Mouse (Mus musculus) left cerebral cortex, adult 6 months (tissue): ENCODE measurements around the gene Snrnp35. TPM values are rescaled to one million over a fixed set of nuclear protein-coding genes. Genes with fewer than 3 reads are reported as not detected.

Source experiments
- long read RNA-seq, 2 experiments: library from polyadenylated mRNA; unstranded; transcript quantifications; one replicate each; pipeline ENCODE4 v2.0.0; 2019 to 2020
- polyA plus RNA-seq: library from polyadenylated mRNA; unstranded; fragments of <200 nt; fragmentation: Nextera tagmentation; gene quantifications from 2 replicates; pipeline ENCODE4 v1.2.3, GENCODE M21; 2021

The Snrnp35 gene
- polyA plus RNA-seq = 7.9 and 11.4 TPM in 2 replicates
- long read RNA-seq, experiment 1, transcript Snrnp35-201 (2 exons, 1,115 nt) = major isoform, 13 of 18 reads
- long read RNA-seq, experiment 1, transcript Snrnp35-202 (2 exons, 1,181 nt) = minor isoform, 5 of 18 reads
- long read RNA-seq, experiment 1, partial matches to known transcripts = 0 of 18 reads
- long read RNA-seq, experiment 1, other reads (novel, unspliced or antisense) = 0 of 18 reads
- long read RNA-seq, experiment 2, partial matches to known transcripts = 0 of 6 reads
- long read RNA-seq, experiment 2, other reads (novel, unspliced or antisense) = 1 of 6 reads

DNA sequence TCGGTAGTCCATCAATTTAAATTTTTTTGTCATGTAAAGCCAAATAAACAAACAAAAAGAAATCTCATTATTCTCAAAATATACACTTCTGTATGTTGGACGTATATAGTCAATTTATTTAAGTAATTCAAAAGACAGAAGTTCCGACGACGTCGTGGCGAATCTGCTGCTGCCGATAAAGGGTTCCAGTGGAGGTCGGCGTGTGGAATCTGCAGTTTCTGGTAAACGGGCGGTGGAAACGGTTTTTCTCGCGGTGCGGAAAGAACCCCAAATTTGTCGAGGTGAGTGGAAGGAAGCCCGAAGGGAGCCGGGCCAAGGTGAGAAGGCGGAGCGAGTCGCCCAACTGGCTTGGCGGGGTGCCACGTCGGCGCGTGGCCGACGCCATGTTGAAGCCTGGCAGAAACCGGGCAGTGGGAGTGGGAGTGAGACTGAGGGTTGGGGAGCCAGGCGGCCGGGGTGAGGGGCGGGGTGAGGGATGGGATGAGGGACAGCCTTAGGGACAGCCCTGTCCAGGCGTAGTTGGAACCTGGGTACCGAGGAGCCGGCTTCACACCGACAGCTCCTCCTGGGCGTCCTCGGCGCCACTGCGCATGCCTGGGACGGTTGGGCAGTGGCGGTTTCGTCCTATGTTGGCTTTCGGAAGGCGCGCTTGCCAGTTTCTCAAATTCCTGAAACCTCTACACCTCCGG is at the start of gene Snrnp35:
Snrnp35 (plus strand) TSS at position 169 of the 689 bp plus-strand sequence.

DNA sequence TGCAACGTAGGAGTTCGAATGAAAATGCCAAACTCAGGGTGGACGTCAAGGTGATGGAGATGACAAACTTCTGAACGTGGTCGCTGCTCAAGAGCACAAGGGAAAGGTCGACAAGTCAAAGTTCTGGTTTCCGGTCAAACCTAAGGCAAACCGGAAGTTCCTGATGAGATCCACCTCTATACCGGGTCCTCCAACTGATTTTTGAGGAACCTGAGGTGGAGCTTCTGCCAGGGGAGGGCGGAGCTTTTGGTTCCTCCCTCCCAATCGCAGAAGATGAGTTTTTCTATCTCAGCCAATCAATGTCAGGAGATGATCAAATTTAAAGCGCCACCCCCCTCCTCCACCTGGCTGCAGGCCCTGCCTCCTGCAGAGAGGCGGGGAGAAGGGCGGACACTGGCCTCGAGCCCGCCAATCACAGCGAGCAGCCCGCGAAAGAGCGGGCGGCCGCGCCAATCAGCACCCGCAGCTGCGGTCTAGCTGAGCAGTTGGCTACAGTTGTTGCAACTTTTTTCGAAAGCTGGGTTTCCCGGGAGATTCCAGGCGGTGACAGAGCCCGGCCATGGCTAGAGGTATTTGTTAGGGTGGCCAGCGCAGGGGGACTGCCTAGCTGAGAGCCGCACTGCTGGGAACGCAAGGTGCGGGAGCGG is 43.4 kb upstream of the Snrnp35 start, which contains the start of gene Kmt5a:
Kmt5a (plus strand) TSS at position 484 of the 647 bp plus-strand sequence.

DNA sequence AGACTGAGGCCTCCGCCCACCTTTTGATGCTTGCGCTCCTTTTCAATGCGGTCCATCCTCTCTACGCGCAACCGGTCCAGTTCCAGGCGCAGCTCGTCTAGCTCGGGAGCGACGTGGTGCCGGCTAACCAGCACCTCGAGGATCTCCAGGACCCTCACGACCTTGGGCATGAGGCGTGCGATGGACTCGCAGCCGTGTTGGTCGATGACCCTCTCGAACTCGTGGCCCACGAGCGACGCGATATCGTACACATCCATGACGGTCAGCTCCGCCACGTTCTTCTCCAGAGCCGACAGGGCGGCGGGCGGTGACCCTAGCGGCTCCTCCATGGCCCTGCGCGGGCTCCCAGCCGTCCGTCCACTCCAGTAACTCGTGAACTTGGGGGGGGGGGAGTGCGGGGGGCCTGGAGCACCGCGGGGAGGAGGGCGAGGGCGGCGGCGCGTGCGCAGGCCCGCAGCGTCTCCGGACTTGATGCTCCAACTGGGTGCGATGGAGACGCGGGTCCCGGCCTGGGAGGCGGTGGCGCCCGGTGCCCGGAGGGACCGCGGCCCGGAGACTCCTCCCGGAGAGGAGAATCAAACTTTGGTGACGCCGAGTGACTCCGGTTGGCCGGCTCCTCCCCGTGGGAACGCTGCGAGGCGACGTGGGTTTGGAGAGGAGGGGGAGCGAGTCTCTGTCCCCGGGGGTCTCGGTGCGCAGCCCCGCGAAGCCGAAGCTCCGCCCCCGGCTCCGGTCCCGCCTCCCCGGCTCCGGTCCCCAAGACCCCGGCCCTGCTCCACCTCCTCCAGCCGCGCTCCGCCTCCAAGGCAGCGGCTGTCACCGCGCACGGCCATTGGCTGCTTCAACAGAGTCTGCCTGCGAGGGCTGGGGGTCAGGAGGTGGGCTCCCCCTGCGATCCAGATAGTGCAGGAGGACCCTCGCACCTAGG is 48.0 kb downstream of the Snrnp35 start, which contains the start of gene Rilpl1:
Rilpl1 (minus strand) TSS at position 737 of the 928 bp plus-strand sequence.

DNA sequence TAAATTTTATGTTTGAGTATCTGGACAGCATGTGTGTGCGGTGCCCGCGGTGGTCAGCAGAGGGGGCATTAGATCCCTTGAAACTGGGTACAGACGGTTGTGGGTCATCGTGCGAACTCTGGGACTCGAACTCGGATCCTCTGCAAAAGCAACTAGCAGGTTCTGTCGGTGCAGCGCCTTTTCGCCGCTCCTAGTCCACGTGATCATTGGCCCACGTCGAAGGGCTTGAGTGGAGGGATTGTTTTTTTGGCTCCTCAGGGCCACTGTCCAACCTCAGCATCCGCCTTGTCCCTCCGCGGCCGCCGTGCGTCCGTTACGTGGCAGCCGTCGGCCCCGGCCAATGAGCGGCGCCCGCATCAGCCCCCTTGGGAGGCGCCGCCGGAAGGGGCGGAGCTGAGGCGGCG is 57.5 kb downstream of the Snrnp35 start, which contains the start of gene Tmed2:
Tmed2 (plus strand) TSS at position 313 of the 404 bp plus-strand sequence.

Other genes starting within 250 kb of the Snrnp35 start
- 35.1 and 39.8 TPM in 2 replicates for gene Pitpnm2, start 233.4 kb upstream of the Snrnp35 start, polyA plus RNA-seq
- gene Mphosph9, start 155.2 kb upstream of the Snrnp35 start, polyA plus RNA-seq = 5.0 and 9.7 TPM in 2 replicates
- 11.6 and 12.8 TPM in 2 replicates for gene 2810006K23Rik, start 155.0 kb upstream of the Snrnp35 start, polyA plus RNA-seq
- gene Cdk2ap1, start 120.1 kb upstream of the Snrnp35 start, polyA plus RNA-seq = 25.5 and 85.7 TPM in 2 replicates
- 51.9 and 59.2 TPM in 2 replicates for gene Sbno1, start 57.1 kb upstream of the Snrnp35 start, polyA plus RNA-seq
- gene Kmt5a, start 43.2 kb upstream of the Snrnp35 start, polyA plus RNA-seq = 5.7 and 13.3 TPM in 2 replicates
- gene Rilpl2, start 4.8 kb upstream of the Snrnp35 start, polyA plus RNA-seq = 23.9 and 28.5 TPM in 2 replicates
- 21.5 and 28.7 TPM in 2 replicates for gene Rilpl1, start 48.3 kb downstream of the Snrnp35 start, polyA plus RNA-seq
- gene Tmed2, start 57.6 kb downstream of the Snrnp35 start, polyA plus RNA-seq = 146 and 207 TPM in 2 replicates
- 11.1 and 12.3 TPM in 2 replicates for gene Ddx55, start 69.7 kb downstream of the Snrnp35 start, polyA plus RNA-seq
- gene Eif2b1, start 96.0 kb downstream of the Snrnp35 start, polyA plus RNA-seq = 35.3 and 42.7 TPM in 2 replicates
- 15.6 and 24.1 TPM in 2 replicates for gene Gtf2h3, start 96.0 kb downstream of the Snrnp35 start, polyA plus RNA-seq
- 17.9 and 22.7 TPM in 2 replicates for gene Atp6v0a2, start 145.4 kb downstream of the Snrnp35 start, polyA plus RNA-seq
- gene Dnah10, start 242.0 kb downstream of the Snrnp35 start, polyA plus RNA-seq = 0.09 and 0.12 TPM in 2 replicates